Mouse (Mus musculus) testis, adult 2 months (tissue): ENCODE data around the gene Actn2.

Experiments used
- CTCF ChIP-seq: fragments of 200-500 bp; IDR thresholded peaks from 2 replicates; pipeline ENCODE4 v1.5.1; 2012; ENCODE audit warnings: low read depth, mild to moderate bottlenecking, inconsistent platforms, low read length, moderate library complexity; ENCODE audit not compliant: control insufficient read depth, insufficient read depth, insufficient replicate concordance
- POLR2A ChIP-seq: fragments of 200-500 bp; IDR thresholded peaks from 2 replicates; pipeline ENCODE4 v1.6.1; 2012; ENCODE audit warnings: low read depth, mild to moderate bottlenecking, inconsistent platforms, low read length, moderate library complexity; ENCODE audit not compliant: control insufficient read depth

DNA sequence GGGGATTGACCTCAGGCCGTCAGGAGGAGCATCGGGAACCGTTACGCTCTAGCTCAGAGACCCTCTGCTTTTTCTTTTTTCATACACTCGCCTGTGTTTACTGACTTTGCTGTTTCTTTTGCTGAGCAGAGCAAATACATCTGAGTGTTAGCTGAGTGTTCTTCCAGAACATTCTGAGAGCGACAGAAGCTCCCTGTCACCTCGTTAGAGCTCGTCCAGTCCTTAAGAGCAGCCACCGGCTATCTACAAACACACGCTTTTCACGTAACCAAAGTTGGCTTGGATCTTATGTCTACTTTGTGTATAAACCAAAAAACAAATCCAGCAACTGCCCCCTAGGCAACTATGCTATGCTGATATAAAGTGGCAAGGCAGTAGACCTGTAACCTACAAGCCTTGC lies 56.0 kb downstream of the Actn2 start:
- no peak for TF ChIP-seq CTCF
- TF ChIP-seq POLR2A = no peak
